Mouse (Mus musculus): ENCODE results near the gene Osbpl6.

The Osbpl6 gene

DNA sequence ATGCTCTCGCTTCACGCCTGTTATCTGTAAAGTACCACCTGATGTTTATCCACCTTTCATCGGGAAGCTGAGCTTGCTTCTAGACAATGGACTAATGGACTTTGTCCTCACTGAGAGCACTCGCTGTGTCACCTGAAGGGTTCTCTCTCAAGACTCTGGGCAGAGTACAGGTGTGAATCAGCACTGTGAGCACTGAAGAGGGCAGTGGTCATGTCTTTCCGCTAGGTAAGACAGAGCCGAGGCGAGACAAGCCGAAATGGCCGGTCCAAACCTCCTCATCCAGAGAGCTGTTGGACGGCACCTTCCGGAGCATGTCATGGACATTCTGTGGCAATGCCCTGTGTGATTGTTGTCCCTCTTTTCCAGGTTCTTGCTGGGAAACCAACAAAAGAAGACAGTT is 92.6 kb downstream of the Osbpl6 start:
- DNase-seq (ENCODE audit: low read depth): no peak

DNA sequence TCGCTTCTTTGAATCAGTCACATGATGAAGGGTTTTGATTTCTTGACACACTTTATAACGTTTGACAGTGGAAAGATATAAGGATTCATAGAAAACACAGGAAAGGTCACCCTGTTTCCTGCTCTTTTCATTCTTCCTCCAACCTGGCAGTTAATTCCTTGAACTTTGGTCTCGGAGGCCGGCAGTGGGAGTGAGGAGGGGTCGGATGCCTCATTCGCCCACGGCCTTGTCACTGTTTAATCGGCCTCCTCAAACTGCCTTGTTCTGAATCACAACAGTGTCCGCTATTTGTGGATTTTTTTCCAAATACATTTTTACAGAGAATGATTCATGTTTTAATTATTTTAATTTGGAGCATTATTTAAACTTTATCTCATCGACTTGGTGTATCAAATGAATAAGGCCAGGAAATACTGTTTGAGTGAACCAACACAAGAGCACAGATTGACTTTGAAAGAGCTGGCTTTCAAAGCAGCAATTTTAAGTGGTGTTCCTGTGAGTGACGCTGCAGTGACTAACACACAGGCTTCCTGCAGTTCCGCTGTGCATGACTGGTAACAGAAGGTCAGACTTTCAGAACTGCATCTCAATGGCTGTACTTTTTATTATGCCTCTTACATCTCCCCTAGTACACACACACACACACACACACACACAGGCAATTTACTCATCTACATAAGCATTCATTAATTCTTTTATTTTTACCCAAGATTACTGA is 98.0 kb downstream of the Osbpl6 start:
- no peak for DNase-seq (ENCODE audit: low read depth)

GRCm38 (mm10) chr2:76504989-76505388 is 98.7 kb downstream of the Osbpl6 start:
- DNase-seq (ENCODE audit: low read depth): no peak

- DNase-seq (ENCODE audit: low read depth): no peak
Observed at GRCm38 (mm10) chr2:76511281-76511721, 105.0 kb downstream of the Osbpl6 start.

- no peak for DNase-seq (ENCODE audit: low read depth)
Observed at GRCm38 (mm10) chr2:76512133-76512532, 105.8 kb downstream of the Osbpl6 start.

- DNase-seq (ENCODE audit: low read depth): no peak
Observed at GRCm38 (mm10) chr2:76512888-76513287, 106.6 kb downstream of the Osbpl6 start.

GRCm38 (mm10) chr2:76513296-76513695 is 107.0 kb downstream of the Osbpl6 start:
- no peak for DNase-seq (ENCODE audit: low read depth)

DNA sequence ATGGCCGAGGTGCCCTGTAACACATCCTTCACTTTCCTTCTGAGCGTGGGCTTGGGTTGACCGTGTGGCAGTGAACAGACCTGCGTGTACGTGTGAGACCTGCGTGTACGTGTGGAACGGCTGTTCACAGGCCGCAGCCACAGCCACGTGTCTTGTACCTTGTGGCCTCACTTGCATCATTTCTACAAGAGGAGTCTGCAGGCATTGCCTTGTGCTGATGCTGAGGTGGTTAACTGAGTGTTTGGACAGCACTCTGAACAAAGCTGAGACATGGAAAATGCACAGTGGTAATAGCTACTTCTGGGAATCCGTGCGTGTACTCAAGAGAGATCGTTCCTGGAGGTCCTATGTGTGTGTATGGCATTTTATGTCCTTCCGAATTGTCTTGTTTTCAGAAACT is 111.2 kb downstream of the Osbpl6 start:
- DNase-seq (ENCODE audit: low read depth): no peak

- DNase-seq (ENCODE audit: low read depth): no peak
Observed at GRCm38 (mm10) chr2:76518407-76519063, 112.2 kb downstream of the Osbpl6 start.

DNA sequence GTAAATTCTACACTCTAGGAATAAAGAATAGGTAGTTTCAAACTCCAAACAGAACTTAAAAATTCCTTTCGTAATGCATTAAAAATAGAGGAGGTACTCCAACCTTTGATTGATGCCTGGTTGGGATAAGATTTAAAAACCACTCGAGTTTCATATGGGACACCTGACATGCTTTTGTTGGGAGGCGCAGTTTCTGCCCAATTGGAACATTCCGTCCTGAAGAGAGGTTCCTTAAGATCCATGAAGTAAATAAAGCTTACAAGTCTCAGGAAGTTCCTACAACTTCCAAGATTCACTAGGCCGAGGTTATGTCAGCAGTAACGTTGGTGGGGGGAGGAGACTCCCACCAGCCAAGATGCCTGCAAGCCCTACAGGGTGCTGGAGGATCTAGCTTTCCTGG is 115.3 kb downstream of the Osbpl6 start:
- no peak for DNase-seq (ENCODE audit: low read depth)

- DNase-seq (ENCODE audit: low read depth): no peak
Observed at GRCm38 (mm10) chr2:76524451-76524850, 118.1 kb downstream of the Osbpl6 start.

- no peak for DNase-seq (ENCODE audit: low read depth)
Observed at GRCm38 (mm10) chr2:76525645-76526044, 119.3 kb downstream of the Osbpl6 start.

DNA sequence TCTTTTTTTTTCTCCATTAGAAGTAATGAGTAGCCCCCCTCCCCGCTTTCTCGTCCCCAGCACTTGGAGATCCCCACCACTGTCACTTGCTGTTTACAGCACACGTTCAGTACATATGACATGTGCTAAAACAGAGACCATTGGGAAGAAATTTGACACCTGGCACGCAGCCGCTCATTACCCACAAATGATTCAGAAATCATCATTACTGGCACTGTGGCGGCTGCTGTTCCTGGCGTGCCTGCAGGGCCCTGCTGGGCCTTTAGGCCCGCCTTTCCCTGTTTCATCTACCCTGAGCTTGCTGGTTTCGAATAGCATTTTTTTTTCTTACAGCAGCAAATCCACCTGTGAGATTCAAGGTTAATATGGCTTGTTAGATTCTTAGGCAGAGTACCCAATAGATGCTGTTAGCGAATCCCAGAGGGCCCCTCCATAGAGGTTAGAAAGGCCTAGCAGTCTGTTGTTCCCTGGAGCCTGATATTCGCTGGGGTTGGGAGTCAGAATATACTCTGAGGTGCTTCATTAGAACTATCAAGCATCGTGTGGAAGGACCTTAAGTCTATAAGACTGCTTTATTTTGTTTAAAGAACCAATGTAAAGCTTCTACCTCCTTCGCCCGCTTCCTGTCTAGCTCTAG is 126.3 kb downstream of the Osbpl6 start:
- DNase-seq (ENCODE audit: low read depth): no peak

- no peak for DNase-seq (ENCODE audit: low read depth)
Observed at GRCm38 (mm10) chr2:76534932-76535331, 128.6 kb downstream of the Osbpl6 start.

DNA sequence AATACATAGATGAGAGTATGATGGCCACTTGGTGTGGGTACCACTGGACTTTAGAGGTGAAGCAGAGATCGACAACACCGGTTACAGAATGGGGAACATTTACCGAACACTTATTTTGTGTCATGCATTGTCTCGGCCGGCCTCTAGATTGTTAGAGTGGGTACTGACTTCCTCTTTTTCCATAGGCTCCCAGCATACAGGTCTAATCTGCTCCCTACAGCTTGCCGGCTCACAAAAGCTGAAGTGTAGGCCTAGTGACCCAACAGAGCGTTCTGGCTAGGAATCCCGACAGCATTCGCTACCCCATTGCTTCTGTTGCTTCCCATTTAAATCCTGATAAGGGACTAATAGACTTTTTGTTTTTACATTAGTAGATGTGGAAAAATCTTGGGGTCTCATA is 135.6 kb downstream of the Osbpl6 start:
- DNase-seq (ENCODE audit: low read depth): no peak

- DNase-seq (ENCODE audit: low read depth): no peak
Observed at GRCm38 (mm10) chr2:76542921-76543320, 136.6 kb downstream of the Osbpl6 start.

- no peak for DNase-seq (ENCODE audit: low read depth)
Observed at GRCm38 (mm10) chr2:76545539-76545938, 139.2 kb downstream of the Osbpl6 start.

GRCm38 (mm10) chr2:76548171-76548570 is 141.9 kb downstream of the Osbpl6 start:
- no peak for DNase-seq (ENCODE audit: low read depth)

- DNase-seq (ENCODE audit: low read depth): no peak
Observed at GRCm38 (mm10) chr2:76548836-76549235, 142.5 kb downstream of the Osbpl6 start.

- DNase-seq (ENCODE audit: low read depth): no peak
Observed at GRCm38 (mm10) chr2:76549316-76549715, 143.0 kb downstream of the Osbpl6 start.

DNA sequence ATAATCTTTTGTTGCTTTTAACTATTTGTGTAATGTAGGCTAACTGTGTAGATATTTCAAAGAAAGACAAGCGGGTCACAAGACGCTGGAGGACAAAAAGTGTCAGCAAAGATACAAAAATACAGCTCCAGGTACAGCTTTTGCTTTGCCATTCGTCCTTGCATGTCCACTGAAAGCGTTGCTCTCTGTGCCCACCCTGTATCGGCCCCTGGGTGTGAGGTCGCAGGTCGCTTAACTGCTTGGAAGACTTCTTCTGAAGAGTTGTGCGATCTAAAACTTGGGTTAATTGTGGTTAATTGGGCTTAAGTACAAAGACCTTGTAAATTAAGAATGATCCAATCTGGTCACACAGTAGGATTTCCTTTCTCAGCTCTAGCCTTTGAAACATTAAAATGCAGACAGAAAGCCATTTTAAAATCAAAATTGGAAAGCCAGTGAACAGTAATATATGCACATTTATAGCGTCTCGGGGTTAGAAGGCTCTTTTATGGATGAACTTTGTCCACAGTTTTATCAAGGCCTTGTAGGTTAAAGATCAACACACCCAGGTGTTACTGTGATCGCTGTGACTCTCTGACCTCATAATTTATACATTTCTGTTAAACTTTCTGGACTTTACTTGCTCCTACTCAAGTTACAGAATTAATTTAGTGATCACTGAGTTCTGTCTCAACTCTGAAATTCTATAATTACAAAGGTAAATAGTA is 149.7 kb downstream of the Osbpl6 start:
- no peak for DNase-seq (ENCODE audit: low read depth)

GRCm38 (mm10) chr2:76560146-76560545 is 153.8 kb downstream of the Osbpl6 start:
- no peak for DNase-seq (ENCODE audit: low read depth)

- no peak for DNase-seq (ENCODE audit: low read depth)
Observed at GRCm38 (mm10) chr2:76563862-76564261, 157.6 kb downstream of the Osbpl6 start.

Data from 416B (cell line).